Mouse (Mus musculus) ES-Bruce4 (cell line): ENCODE results near the gene Gpc6. TPM values are rescaled to one million over a fixed set of nuclear protein-coding genes. Genes with fewer than 3 reads are reported as not detected.

ENCODE experiments used
- H3K27ac ChIP-seq: 2 replicates; pipeline ENCODE4 v1.5.1; 2012; ENCODE audit warnings: low read length, inconsistent platforms; ENCODE audit not compliant: insufficient read depth
- H3K27me3 ChIP-seq: 2 replicates; pipeline ENCODE4 v1.6.1; 2012; ENCODE audit warnings: mild to moderate bottlenecking, low read length, inconsistent platforms; ENCODE audit not compliant: control insufficient read depth, poor library complexity, insufficient read depth, severe bottlenecking
- H3K36me3 ChIP-seq: 2 replicates; pipeline ENCODE4 v1.6.1; 2012; ENCODE audit warnings: inconsistent platforms, mild to moderate bottlenecking, low read length, moderate library complexity; ENCODE audit not compliant: control insufficient read depth, poor library complexity, insufficient read depth, severe bottlenecking
- H3K4me1 ChIP-seq: one replicate; pipeline ENCODE4 v1.8.1; 2011; ENCODE audit warnings: low read length; ENCODE audit not compliant: control insufficient read depth, insufficient read depth
- H3K4me3 ChIP-seq: 2 replicates; pipeline ENCODE4 v1.5.1; 2011; ENCODE audit warnings: low read depth, mild to moderate bottlenecking, low read length
- H3K9ac ChIP-seq: 2 replicates; pipeline ENCODE4 v1.6.1; 2012; ENCODE audit warnings: low read depth, mild to moderate bottlenecking, inconsistent platforms; ENCODE audit not compliant: poor library complexity, severe bottlenecking
- H3K9me3 ChIP-seq: replicated peaks from 2 replicates; pipeline ENCODE4 v1.6.1; 2012; ENCODE audit warnings: mild to moderate bottlenecking, low read length, inconsistent platforms; ENCODE audit not compliant: control insufficient read depth, poor library complexity, insufficient read depth, severe bottlenecking
- CTCF ChIP-seq: IDR thresholded peaks from one replicate; pipeline ENCODE4 v1.8.1; 2011; ENCODE audit warnings: low read depth, low read length
- EP300 ChIP-seq: IDR thresholded peaks from 2 replicates; pipeline ENCODE4 v1.6.1; 2011; ENCODE audit warnings: low read depth, low read length; ENCODE audit not compliant: insufficient read depth
- POLR2A ChIP-seq: IDR thresholded peaks from one replicate; pipeline ENCODE4 v1.8.1; 2011; ENCODE audit warnings: low read length; ENCODE audit not compliant: insufficient read depth
- polyA plus RNA-seq: library from polyadenylated mRNA; stranded (reverse); fragments of >200 nt; gene quantifications from 2 replicates; pipeline ENCODE4 v1.2.4, GENCODE M21; 2011; ENCODE audit warnings: low read depth; ENCODE audit not compliant: missing spikeins, insufficient read depth, insufficient read length

The Gpc6 gene
- polyA plus RNA-seq, 1 experiment = 4.7 TPM

DNA sequence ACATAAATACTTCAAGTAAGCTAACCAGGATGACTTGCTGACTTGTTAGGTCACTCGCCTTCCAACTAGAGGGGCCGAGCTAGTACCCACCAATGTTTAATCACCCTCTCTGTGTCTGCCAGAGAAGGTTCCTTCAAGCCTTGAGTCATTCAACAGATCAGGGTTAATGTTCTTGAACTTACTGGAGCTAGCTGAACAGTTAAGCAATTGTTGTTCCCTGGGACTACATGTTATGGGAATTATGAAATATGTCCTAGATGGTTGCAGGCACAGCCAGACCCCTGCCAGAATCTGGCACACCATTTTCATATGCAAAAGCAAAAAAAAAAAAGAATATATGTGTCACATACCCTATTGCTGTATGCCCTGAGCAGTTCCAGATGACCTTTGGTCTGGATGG, 726.8 kb downstream of the Gpc6 start:
- Histone ChIP-seq H3K36me3 (no peaks in the 10 kb centered on the region), H3K27ac (no peak overlapping the region), H3K27me3 (no peaks in the 10 kb centered on the region), H3K4me3 (no peak overlapping the region), H3K9ac (no peak overlapping the region), H3K9me3 (no peaks in the 10 kb centered on the region), H3K4me1 (no peaks in the 10 kb centered on the region)
- TF ChIP-seq EP300 (no peak), POLR2A (no peak), CTCF (no peak)

DNA sequence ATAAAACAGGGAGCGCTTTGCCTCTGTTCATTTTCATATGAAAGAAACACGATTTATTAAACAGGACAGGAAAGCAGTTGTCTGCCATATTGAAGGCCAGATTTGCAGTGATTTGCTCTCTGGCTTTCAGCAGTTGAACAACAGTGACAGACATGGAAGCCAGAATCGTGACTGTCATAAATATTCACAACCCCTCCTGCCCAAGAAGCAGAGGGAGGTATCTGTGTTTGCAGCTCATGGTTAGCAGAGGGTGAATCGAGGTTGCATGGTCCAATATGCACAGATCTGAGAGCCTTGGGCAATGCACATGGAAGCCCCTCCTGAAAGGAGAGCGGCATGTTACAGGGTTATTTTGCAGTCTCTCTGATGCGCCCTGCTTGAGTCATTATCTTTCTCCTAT, 730.3 kb downstream of the Gpc6 start:
- Histone ChIP-seq H3K27ac (no peak overlapping the region), H3K9me3 (no peaks in the 10 kb centered on the region), H3K4me3 (no peak overlapping the region), H3K36me3 (no peaks in the 10 kb centered on the region), H3K4me1 (no peaks in the 10 kb centered on the region), H3K9ac (no peak overlapping the region), H3K27me3 (no peaks in the 10 kb centered on the region)
- TF ChIP-seq POLR2A = no peak
- no peak for TF ChIP-seq CTCF
- TF ChIP-seq EP300 = no peak

DNA sequence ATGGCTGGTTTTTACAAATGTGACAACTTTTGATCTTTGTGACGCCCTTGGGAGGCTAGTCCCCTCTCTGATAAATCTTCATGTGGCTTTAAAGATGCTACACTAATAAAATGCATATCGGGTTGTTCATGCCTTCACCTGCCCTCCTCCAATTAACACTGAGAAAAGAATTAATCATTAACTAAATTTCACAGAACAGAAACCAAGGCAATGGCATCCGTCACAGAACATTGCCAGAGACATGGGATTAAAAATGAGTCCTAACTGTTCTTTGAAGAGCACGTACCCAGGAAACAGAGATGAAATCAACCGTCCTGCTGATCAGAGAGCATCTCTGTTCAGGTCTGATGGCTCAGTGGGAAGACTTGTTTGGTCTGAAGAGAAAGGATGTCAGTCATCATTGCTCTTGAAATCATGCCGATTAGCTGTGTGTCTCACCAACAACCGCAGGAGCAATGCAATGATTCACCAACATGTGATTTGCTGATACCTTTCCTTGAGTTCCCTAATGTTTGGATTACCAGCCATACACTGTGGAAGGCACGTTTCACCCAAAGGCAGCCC, 734.2 kb downstream of the Gpc6 start:
- Histone ChIP-seq H3K9ac (no peak overlapping the region), H3K9me3 (no peaks in the 10 kb centered on the region), H3K4me3 (no peak overlapping the region), H3K27ac (no peak overlapping the region), H3K4me1 (no peaks in the 10 kb centered on the region), H3K27me3 (no peaks in the 10 kb centered on the region), H3K36me3 (no peaks in the 10 kb centered on the region)
- TF ChIP-seq POLR2A (no peak), EP300 (no peak), CTCF (no peak)

DNA sequence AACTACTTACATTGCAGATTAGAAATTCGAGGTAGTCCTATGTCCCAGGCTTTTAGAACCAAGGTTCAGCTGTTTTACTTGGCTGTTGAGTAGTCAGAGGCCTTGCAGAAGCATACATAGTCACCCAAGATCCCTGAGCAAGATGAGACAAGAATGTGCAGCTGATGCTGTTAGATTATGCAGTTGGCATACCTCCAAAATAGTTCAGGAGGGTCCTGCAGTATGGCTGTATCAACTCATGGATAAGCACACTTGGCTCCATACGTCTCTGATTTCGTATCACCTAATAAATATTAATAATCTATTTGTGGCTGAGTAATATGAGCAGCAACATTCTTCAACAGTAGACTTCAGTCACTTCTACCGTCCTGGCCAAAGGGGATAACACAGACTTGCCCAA, 737.1 kb downstream of the Gpc6 start:
- Histone ChIP-seq H3K4me3 (no peak overlapping the region), H3K4me1 (no peaks in the 10 kb centered on the region), H3K27me3 (no peaks in the 10 kb centered on the region), H3K27ac (no peak overlapping the region), H3K9me3 (no peaks in the 10 kb centered on the region), H3K9ac (no peak overlapping the region), H3K36me3 (no peaks in the 10 kb centered on the region)
- TF ChIP-seq CTCF (no peak), EP300 (no peak), POLR2A (no peak)

DNA sequence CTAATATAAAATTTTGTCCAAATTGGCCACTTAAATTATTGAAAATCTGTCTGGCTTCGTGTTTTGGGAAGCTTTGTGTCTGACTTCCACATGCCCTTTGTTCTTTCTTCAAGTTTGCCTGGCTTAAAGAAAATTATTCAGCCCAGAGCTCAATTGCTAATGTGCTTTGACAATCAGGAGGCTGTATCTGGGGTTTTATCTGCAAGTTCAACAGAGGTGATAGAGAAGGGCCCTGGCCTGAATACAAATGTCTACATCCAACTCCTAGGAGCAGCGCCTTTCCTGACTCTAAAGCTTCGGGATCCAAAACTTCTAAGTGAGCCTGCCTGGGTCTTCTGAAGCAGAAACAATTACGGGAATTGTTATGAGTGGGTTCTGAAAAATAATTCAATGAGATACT, 739.7 kb downstream of the Gpc6 start:
- Histone ChIP-seq H3K9ac (no peak overlapping the region), H3K36me3 (no peaks in the 10 kb centered on the region), H3K4me1 (no peaks in the 10 kb centered on the region), H3K4me3 (no peak overlapping the region), H3K27me3 (no peaks in the 10 kb centered on the region), H3K9me3 (no peaks in the 10 kb centered on the region), H3K27ac (no peak overlapping the region)
- TF ChIP-seq POLR2A (no peak), CTCF (no peak), EP300 (no peak)

DNA sequence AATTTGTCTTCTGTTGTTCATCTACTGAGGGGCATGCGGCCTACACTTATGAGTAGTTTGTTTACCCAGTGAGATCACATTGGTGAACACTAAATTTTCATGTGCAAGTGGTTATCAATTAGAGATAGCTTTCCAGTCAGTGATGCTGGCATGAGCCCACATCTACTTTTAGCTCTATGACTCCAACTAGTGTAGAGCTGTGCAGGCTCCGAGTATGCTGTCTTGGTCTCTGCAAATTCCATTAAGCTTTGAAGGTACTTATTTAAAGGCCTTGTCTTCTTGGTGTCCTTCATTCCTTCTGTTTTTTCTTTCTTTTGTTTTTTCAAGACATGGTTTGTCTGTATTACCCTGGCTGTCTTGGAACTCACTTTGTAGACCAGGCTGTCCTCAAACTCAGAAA, 741.0 kb downstream of the Gpc6 start:
- no peaks in the 10 kb centered on the region for H3K27me3 ChIP-seq
- no peak overlapping the region for H3K4me3 ChIP-seq
- no peak overlapping the region for H3K27ac ChIP-seq
- no peaks in the 10 kb centered on the region for H3K36me3 ChIP-seq
- H3K9me3 ChIP-seq = no peaks in the 10 kb centered on the region
- TF ChIP-seq EP300 (no peak), POLR2A (no peak), CTCF (no peak)
- H3K9ac ChIP-seq = no peak overlapping the region
- H3K4me1 ChIP-seq = no peaks in the 10 kb centered on the region

DNA sequence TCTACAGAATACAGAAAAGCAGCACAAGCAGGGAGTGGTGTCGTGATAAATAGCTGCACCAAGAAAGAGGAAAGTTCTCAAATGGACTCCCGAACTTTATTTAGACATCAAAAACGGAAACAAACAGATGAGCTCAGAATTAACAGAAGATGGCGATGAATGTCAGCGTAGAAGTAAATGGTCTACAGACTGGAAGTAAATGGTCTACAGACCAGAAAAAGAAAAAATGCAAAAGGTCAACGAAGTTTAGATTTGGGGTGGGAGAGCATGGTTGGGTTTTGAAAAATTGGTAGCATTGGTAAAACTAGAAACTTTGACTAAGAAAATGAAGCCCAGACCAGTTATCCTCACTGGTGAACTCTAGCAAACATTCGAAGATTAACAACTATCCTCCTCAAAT, 748.4 kb downstream of the Gpc6 start:
- H3K27me3 ChIP-seq = no peaks in the 10 kb centered on the region
- no peak for TF ChIP-seq POLR2A
- TF ChIP-seq CTCF = no peak
- TF ChIP-seq EP300 = no peak

More for the DNA sequence above, 748.4 kb downstream of the Gpc6 start:
- Histone ChIP-seq H3K4me3 (no peak overlapping the region), H3K9ac (no peak overlapping the region), H3K27ac (no peak overlapping the region), H3K36me3 (no peaks in the 10 kb centered on the region), H3K4me1 (no peaks in the 10 kb centered on the region), H3K9me3 (no peaks in the 10 kb centered on the region)
